Mouse (Mus musculus) thymus, adult 2 months (tissue): ENCODE measurements around the gene Rnf26. TPM values are rescaled to one million over a fixed set of nuclear protein-coding genes. Genes with fewer than 3 reads are reported as not detected.

Experiments
- DNase-seq: peaks from one replicate; pipeline ENCODE4 v3.0.0; 2021
- H3K27ac ChIP-seq: fragments of 200-500 bp; 2 replicates; pipeline ENCODE4 v1.5.1; 2012; ENCODE audit warnings: low read length, control low read depth; ENCODE audit not compliant: control insufficient read depth, insufficient read depth
- H3K27me3 ChIP-seq: fragments of 200-500 bp; 2 replicates; pipeline ENCODE4 v1.6.1; 2012; ENCODE audit warnings: mild to moderate bottlenecking, low read length, moderate library complexity, mixed read lengths; ENCODE audit not compliant: control insufficient read depth, insufficient read depth
- H3K36me3 ChIP-seq: fragments of 200-500 bp; 2 replicates; pipeline ENCODE4 v1.6.1; 2012; ENCODE audit warnings: mild to moderate bottlenecking, low read length, moderate library complexity; ENCODE audit not compliant: control insufficient read depth, insufficient read depth
- H3K4me1 ChIP-seq: fragments of 200-500 bp; replicated peaks from 2 replicates; pipeline ENCODE4 v1.6.1; 2012; ENCODE audit warnings: low read length; ENCODE audit not compliant: control insufficient read depth, insufficient read depth
- H3K4me3 ChIP-seq: fragments of 200-500 bp; 2 replicates; pipeline ENCODE4 v1.5.1; 2012; ENCODE audit warnings: mild to moderate bottlenecking, low read length, control low read depth, moderate library complexity; ENCODE audit not compliant: control insufficient read depth, insufficient read depth
- CTCF ChIP-seq: fragments of 200-500 bp; IDR thresholded peaks from 2 replicates; pipeline ENCODE4 v1.5.1; 2012; ENCODE audit warnings: mild to moderate bottlenecking, control low read depth, low read length, moderate library complexity, borderline replicate concordance; ENCODE audit not compliant: control insufficient read depth, poor library complexity, insufficient read depth; ENCODE audit errors: extremely low read depth
- POLR2A ChIP-seq: fragments of 200-500 bp; IDR thresholded peaks from 2 replicates; pipeline ENCODE4 v1.6.1; 2012; ENCODE audit warnings: mild to moderate bottlenecking, low read length, control low read depth, moderate library complexity; ENCODE audit not compliant: control insufficient read depth, poor library complexity, insufficient read depth; ENCODE audit errors: extremely low read depth
- WGBS: fragments of 180-500 bp; shearing (Covaris S2); methylation state at CpG from one replicate; pipeline ENCODE4 v1.1.7; 2018; 5-methylcytosine and 5-hydroxymethylcytosine counted together
- polyA plus RNA-seq: library from polyadenylated mRNA; depleted of rRNA; stranded (reverse); fragments of >200 nt; gene quantifications from 2 replicates; pipeline ENCODE4 v1.2.3, GENCODE M21; 2012

The Rnf26 gene
- polyA plus RNA-seq, 1 experiment, result 72.3 TPM

DNA sequence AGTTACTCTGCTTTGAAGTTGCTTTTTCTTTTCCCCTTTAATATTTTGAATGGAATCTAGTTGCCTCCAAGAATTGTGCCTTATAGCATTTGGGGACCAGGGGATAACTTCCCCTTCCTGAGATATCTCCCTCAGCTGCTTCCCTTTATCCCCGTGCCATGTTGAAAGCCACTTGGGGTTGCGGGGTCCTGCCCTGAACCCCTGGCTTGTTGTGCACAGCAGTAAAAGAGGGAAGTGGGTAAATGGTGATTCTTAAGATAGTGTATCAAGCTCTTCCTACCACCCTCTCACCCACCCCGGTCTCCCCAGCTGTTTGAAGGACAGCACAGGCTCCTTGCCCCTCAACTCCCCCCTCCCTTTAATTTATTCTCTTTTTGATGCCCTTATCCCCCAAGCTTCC, 18.6 kb downstream of the Rnf26 start:
- no peak overlapping the region for H3K4me3 ChIP-seq
- H3K4me1 ChIP-seq, result peaks cover 21% of the 10 kb centered on the region
- H3K36me3 ChIP-seq, result no peaks in the 10 kb centered on the region
- no peak for DNase-seq
- no peaks in the 10 kb centered on the region for H3K27me3 ChIP-seq
- TF ChIP-seq CTCF (no peak), POLR2A (no peak)
- WGBS, result 61% methylated on average over 3 of the region's 3 CpGs
- no peak overlapping the region for H3K27ac ChIP-seq

DNA sequence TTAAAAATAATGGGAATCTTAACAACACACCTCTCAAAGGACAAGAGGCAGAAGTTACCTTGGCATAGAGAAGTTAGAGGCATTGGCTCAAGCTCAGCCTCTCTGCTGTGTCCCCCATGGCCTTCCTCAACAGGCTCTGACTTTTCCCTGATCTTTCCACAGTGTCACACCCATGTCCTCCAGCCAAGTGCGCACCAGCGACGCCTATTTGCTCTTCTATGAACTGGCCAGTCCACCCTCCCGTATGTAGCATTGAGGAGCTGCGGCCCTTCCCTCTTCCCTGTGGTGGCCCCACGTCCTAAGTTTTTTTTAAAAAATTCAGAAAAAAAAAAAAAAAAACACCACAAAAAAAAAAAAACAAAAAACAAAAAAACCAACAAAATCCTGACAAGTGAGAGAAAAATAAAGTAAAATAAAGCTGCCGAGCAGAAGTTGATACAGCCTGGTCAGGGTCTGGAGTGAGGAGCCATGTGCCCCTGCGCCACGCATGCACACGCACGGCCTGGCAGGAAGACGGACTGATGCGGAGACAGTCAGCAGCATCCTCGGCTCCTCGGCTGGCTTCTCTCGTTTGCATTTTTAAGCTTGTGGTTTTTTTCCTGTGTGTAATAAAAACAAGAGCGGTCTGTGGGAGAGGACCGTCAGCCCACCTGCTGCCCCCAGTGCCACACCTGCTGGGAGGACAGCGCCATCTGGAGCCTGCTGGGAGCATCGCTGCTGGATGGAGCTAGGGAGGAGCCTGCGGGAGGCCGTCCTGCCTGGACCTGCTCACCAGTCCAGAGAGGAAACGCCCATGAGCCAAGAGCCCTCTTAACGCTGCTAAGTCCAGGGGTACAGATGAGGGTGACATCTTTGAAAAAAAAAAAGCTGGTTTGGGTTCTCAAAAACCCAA, 19.5 kb downstream of the Rnf26 start:
- peaks cover 30% of the 10 kb centered on the region for H3K4me1 ChIP-seq
- peak; percentile 89 for DNase-seq
- no peak overlapping the region for H3K4me3 ChIP-seq
- H3K36me3 ChIP-seq, result no peaks in the 10 kb centered on the region
- H3K27me3 ChIP-seq, result no peaks in the 10 kb centered on the region
- WGBS, result 25% methylated on average over 24 of the region's 24 CpGs
- no peak overlapping the region for H3K27ac ChIP-seq
- TF ChIP-seq POLR2A (no peak), CTCF (peak; percentile 96)

DNA sequence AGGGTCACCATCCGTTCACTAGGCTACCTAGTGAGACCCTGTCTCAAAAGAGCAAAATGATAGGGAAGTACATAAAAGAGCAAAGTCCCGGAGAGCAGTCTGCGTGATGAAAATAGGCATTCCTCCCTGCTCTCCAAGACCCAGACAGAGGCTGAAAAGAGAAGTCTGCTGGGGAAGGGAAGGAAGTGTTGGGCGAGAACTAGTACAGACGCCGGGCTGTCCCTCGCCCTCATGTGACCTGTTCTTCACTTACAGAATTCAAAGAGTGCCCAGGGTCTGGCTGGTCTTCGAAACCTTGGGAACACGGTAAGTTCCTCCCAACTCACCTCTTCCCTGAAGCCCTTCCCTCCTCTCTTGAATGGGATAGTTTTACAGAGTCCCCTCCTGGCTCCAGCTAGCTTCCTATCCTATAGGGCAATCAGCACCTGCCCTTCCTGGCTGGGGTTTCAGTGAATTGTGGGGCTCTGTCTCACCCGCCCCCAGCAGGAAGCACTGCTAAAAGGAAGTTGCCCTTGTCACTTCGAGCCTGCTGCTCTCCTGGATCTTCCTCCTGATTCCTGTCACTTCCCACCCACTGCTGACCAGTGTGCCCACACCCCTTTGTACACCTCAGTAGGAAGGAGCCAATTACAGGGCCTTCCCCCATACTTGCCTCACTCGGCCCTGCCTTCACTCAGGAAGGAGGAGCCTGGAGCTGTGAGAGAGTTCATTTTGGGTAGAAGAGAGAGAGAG, 24.3 kb downstream of the Rnf26 start:
- peak; percentile 50 for DNase-seq
- no peak for TF ChIP-seq POLR2A
- H3K4me3 ChIP-seq, result no peak overlapping the region
- WGBS, result 18% methylated on average over 12 of the region's 12 CpGs
- H3K36me3 ChIP-seq, result no peaks in the 10 kb centered on the region
- peaks cover 41% of the 10 kb centered on the region for H3K4me1 ChIP-seq
- no peak overlapping the region; the same call in 1 of the 2 replicates for H3K27ac ChIP-seq
- H3K27me3 ChIP-seq, result peaks cover 3% of the 10 kb centered on the region; the same call in 1 of the 2 replicates

DNA sequence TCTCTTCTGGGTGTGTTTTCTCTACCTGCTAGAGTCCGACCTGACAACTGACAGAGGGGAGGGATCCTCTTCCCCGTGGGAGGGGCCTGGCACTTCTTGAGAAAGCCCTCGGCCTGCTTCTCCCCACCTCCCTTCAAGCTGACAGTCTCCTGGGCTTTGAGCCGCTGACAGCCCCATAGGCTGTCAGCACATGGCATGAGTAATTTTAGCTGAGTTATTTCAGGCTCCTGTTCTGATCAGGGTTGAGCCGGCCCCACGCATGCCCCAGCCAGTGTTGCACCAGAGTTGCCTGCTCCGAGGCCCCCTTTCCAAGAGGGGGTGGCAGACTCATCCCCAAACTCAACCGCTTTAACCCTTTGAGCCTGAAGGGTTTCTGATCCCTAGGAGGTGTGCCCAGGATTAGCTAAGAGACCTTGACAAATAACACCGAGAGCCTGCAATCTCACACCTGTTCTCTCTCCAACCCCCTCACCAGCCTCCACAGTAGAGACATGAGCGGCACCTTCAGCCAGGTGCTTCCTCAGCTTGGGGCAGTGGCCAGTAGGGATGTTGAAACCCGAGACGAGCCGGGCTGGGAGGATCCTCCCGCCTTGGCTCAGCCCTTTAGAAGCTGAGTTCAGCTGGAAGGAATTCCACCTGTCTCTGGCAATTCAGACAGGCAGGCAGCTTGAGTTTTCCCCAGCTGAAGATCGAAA, 25.4 kb downstream of the Rnf26 start:
- 41% methylated on average over 15 of the region's 15 CpGs for WGBS
- H3K4me3 ChIP-seq, result no peak overlapping the region
- DNase-seq, result no peak

DNA sequence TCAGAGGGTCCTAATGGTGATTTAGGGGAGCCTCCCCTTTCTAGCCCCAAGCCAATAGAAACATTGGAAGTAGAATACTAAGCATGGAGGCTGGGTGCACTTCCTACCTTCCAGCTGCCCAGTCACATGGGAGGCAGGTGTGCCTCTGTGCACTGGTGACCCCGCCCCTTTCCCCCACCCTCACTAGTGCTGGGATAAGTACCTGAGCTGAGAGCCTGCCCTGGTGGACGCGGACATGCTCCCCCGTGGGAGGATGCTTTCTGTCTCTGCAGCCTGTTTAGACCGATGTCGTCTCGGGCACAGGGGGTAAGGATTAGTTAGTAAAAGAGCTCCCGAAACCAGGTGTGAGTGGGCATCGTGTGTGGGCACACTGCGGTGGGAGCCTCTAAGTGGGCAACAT, 26.4 kb downstream of the Rnf26 start:
- no peak overlapping the region for H3K4me3 ChIP-seq
- DNase-seq, result no peak
- TF ChIP-seq POLR2A (no peak), CTCF (no peak)
- H3K4me1 ChIP-seq, result peaks cover 41% of the 10 kb centered on the region
- WGBS, result 93% methylated on average over 10 of the region's 10 CpGs
- H3K27me3 ChIP-seq, result peaks cover 10% of the 10 kb centered on the region; the same call in 1 of the 2 replicates
- no peaks in the 10 kb centered on the region for H3K36me3 ChIP-seq
- H3K27ac ChIP-seq, result no peak overlapping the region

More for the DNA sequence above, 25.4 kb downstream of the Rnf26 start:
- Histone ChIP-seq H3K27ac (no peak overlapping the region), H3K27me3 (peaks cover 10% of the 10 kb centered on the region; the same call in 1 of the 2 replicates), H3K36me3 (no peaks in the 10 kb centered on the region), H3K4me1 (peaks cover 41% of the 10 kb centered on the region)
- no peak for TF ChIP-seq POLR2A
